Mouse (Mus musculus): ENCODE results near the gene Prdx1.

DNA sequence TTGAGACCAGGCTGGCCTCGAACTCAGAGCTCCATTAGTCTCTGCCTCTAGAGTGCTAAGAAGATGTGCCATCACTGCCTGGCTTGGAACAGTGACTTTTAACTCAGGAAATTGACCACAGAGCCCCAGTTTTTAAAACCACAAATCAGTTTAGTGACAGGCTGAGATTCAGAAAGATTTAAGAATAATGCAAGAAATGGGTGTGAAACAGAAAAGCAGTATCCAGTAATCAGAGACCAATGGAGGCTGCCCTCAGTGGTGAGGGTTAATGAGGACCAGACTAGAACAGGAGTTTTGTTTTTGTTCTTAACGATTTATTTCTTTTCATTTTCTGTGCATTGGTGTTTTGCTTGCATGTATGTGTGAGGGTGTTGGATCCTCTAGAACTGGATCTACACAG is 679 bp upstream of the Prdx1 start:
- TF ChIP-seq CTCF (IDR thresholded peaks at IDR 0.05; ENCODE audit: low read depth, low read length) = no peak
- TF ChIP-seq POLR2A (IDR thresholded peaks at IDR 0.05; ENCODE audit: extremely low read depth, insufficient read depth, low read length) = no peak
